Mouse (Mus musculus): ENCODE measurements around the gene Lzic.

DNA sequence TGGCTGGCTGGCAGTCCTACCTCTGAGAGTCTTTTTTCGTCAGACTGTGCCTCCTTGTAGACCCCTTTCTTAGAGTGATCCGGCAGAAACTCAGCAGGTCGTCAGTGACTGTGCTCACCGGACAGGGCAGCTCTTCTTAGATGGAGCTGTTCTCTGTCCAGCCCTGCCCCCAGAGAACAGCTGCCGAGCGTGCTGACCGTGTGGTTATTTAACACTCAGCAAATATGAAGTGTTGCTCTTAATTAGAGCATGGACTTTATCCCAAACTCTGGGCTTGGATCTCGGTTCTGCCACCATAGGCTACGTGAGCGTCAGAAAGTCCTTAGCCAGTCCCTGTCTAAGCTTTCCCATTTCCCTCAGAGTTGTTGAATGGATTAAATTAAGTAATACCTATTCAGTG is 36.2 kb downstream of the Lzic start:
- TF ChIP-seq CTCF (IDR thresholded peaks at IDR 0.05; ENCODE audit: insufficient read depth, low read depth, low read length) (no peak), POLR2A (IDR thresholded peaks at IDR 0.05; ENCODE audit: insufficient read depth, low read depth, low read length) (no peak)

Measured in olfactory bulb, adult 2 months (tissue).